Mouse (Mus musculus) bone marrow macrophage, adult 2 months (primary cell): ENCODE results near the gene Snx33. TPM values are rescaled to one million over a fixed set of nuclear protein-coding genes. Genes with fewer than 3 reads are reported as not detected.
A peak's percentile ranks its signal among the peaks of the same experiment; 100 is the strongest.
"Not testable (repeated sequence)": the region's sequence is repeated elsewhere in the genome, so short reads cannot be mapped to it uniquely, and the experiment has no call there.

Experiments
- H3K27ac ChIP-seq: 2 replicates; pipeline ENCODE4 v1.5.1; 2012; ENCODE audit warnings: low read depth, low read length; ENCODE audit not compliant: insufficient read depth
- H3K4me1 ChIP-seq: 2 replicates; pipeline ENCODE4 v1.6.1; 2012; ENCODE audit warnings: low read length; ENCODE audit not compliant: control insufficient read depth, insufficient read depth
- H3K4me3 ChIP-seq: 2 replicates; pipeline ENCODE4 v1.5.1; 2012; ENCODE audit warnings: mild to moderate bottlenecking, low read length, moderate library complexity; ENCODE audit not compliant: insufficient read depth
- CTCF ChIP-seq: IDR thresholded peaks from 2 replicates; pipeline ENCODE4 v1.5.1; 2012; ENCODE audit warnings: low read depth, mild to moderate bottlenecking, low read length, moderate library complexity
- POLR2A ChIP-seq: IDR thresholded peaks from 2 replicates; pipeline ENCODE4 v1.6.1; 2012; ENCODE audit warnings: mild to moderate bottlenecking, low read depth, low read length, borderline replicate concordance
- polyA plus RNA-seq: library from polyadenylated mRNA; stranded (reverse); fragments of >200 nt; gene quantifications from 2 replicates; pipeline ENCODE4 v1.2.4, GENCODE M21; 2012; ENCODE audit not compliant: missing spikeins, insufficient read depth, insufficient read length

Snx33 gene
- polyA plus RNA-seq, 1 experiment, result 12.5 TPM

DNA sequence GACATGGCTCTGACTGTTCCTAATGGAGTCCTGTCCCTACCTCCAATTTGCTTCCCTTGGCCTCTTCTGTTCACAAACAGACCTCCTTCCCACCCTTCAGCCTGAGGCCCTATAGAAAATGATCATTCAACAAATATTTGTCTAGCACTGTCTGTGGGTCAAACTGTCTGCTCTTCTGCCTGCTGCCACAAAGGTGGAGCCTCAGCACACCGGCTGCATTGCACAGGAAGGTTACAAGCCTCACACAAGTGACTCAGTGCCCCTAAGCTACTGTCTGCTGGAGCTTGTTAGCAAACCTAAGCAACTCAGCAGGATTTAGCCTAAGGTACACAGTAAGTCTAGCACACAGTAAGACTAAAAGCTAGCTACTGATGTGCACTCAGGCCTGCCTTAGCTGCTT is 17.2 kb downstream of the Snx33 start:
- no peak overlapping the region for H3K27ac ChIP-seq
- TF ChIP-seq CTCF, result no peak
- H3K4me3 ChIP-seq, result no peak overlapping the region
- peaks cover 31% of the 10 kb centered on the region for H3K4me1 ChIP-seq

DNA sequence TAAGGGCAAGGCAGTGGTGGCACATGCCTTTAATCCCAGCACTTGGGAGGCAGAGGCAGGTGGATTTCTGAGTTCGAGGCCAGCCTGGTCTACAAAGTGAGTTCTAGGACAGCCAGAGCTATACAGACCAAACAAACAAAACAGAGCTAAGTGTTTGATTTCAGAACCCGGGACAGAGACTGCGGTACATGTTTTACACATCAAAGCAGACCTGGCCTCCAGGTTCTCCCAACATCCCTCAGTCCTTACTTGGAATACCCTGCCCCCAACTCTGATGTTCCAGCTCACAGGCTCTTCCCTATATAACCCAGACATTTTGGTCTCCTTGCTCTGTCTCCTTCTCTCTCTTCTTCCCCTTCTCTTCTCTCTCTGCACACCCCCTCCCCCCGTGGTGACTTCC is 18.2 kb downstream of the Snx33 start:
- not testable (repeated sequence) for H3K27ac ChIP-seq, H3K4me3 ChIP-seq
- H3K4me1 ChIP-seq, result peaks cover 25% of the 10 kb centered on the region

DNA sequence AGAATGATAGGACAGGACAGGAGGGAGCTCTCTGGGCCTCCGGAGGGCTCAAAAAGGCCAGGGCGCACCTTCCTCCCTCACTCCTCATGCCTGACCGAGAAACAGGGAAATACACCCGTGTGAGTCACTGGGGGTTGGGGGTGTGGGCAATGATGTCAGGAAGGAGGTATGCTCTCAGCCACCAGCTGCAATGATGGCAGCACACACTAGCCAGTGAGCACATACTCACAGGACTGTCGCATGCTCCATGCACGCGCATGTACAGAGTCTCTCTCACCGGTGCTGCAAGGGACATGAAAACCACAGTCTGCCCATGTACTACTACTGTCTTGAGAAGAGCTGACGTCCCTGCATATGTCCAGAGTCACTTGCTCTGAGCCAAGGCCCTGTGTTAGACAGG is 20.6 kb downstream of the Snx33 start:
- no peak for TF ChIP-seq POLR2A
- TF ChIP-seq CTCF, result no peak
- H3K27ac ChIP-seq, result no peak overlapping the region
- peaks cover 20% of the 10 kb centered on the region for H3K4me1 ChIP-seq
- H3K4me3 ChIP-seq, result no peak overlapping the region

DNA sequence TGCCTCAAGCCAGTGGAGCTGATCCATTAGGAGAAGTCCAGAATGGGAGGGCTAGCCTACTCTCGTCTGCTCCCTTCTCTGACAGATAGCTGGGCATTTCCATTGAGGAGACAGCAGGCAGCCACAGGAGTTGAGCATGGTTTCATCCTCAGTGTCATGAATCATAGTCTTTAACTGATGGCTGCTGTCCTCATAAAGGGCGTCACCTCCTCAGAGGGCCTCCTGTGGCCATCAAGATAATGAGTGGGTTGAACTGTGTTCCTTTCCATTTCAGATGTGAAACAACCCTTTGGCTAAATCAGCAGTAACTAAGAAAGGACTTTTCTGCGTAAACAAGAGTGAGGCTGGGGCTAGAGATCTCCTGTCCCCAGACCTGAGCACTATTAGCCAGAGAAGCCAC is 24.5 kb downstream of the Snx33 start:
- Histone ChIP-seq H3K4me1 (peaks cover 16% of the 10 kb centered on the region), H3K27ac (no peak overlapping the region), H3K4me3 (no peak overlapping the region)
- no peak for TF ChIP-seq POLR2A
- no peak for TF ChIP-seq CTCF

DNA sequence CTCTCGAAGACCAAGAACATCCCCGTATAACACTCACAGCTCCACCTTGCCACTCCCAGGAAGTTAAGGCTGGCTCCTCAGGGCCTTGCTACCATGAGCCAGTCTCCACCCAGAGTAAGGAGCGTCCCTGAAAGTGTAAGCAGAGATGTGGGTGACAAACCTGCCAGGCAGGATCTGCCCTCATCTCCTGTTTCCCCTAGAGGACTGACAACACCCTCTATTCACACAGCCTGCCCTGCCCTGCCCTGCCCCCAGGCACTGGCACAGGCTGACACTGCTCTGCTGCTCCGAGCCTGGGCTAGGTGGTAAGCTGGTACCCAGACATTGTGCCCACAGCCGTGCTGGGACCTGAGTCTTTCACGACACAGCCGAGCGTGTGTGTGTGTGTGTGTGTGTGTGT is 27.0 kb downstream of the Snx33 start:
- Histone ChIP-seq H3K4me3 (no peak overlapping the region), H3K27ac (no peak overlapping the region), H3K4me1 (peaks cover 5% of the 10 kb centered on the region)
- TF ChIP-seq CTCF (no peak), POLR2A (no peak)

DNA sequence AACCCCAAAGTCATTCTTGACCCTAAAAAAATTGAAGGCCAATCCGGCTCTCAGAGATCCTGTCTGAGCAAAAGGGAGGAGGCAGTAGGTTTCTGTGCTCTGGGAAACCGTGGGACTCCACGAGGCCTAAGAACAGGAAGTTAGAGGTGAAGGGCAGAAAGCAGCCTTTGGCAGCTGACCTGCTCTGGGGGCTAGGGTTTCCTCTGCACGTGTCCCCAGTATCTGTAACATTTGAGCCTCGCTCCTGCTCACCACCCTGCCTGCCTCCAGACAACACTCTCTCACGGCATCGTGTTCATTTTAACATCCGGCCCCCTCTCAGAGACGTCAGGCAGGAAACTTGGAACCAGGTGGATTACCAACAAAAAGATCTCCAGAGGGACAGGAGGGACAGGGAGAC is 27.6 kb downstream of the Snx33 start:
- Histone ChIP-seq H3K27ac (no peak overlapping the region), H3K4me1 (peaks cover 5% of the 10 kb centered on the region), H3K4me3 (no peak overlapping the region)
- TF ChIP-seq CTCF, result no peak
- TF ChIP-seq POLR2A, result no peak

DNA sequence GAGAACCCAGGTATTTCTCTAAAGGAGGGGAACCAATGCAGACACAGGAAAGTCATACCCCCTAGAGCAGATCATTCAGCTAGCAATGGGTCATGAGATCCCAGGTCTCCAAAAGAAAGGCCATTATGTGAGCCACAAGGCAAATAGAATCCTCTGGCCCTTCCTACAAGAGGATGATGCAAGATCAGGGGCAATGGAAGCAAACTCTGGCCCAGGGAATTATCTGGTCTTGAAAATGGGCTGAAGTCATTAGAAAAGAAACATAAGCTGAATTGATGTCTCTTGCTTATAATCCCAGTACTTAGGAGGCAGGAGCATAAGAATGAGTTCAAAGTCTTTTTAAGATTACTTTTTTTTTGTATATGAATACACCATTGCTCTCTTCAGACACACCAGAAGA is 28.1 kb downstream of the Snx33 start:
- Histone ChIP-seq H3K4me1 (peaks cover 5% of the 10 kb centered on the region), H3K4me3 (no peak overlapping the region), H3K27ac (no peak overlapping the region)
- TF ChIP-seq CTCF, result no peak

DNA sequence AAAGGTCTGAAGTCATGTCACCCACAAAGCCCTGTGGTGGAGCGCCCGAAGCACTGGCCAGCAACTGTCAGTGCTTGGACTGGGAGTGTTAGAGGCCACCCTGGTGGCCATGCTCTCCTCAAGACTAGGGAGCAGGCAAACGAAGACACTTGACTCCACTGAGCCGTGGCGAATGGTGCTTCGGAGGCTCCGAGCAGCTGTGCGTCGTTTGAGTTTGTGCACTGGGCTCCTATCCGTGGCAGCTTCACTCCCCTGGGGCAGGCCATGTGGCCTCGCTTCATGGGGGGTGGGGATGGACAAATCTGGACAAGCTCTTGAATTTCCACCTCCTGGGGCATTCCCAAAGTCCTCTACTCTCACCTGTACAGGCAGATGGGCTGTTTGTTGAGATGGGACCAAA is 28.8 kb downstream of the Snx33 start:
- H3K27ac ChIP-seq, result no peak overlapping the region
- H3K4me3 ChIP-seq, result no peak overlapping the region
- H3K4me1 ChIP-seq, result peaks cover 5% of the 10 kb centered on the region
- TF ChIP-seq POLR2A (no peak), CTCF (no peak)

DNA sequence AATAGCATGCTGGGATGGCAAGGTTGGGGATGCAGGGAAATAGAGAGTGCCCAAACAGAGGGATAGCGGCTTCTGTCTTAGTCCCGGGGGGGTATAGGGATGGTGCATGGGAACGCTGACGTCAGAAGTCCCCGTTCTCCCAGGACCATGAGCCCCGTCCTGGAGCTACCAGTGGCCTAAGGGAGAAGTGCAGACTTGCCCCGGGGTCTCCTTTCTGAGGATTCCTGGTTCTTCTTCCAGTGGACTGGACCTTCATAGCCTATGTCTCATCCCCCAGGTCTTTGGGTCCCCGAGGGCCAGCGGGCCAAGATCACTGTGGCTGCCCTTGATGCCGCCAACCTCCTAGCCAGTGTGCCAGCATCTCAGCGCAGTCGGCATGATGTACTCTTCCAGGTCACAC is 31.4 kb downstream of the Snx33 start:
- no peak for TF ChIP-seq CTCF
- TF ChIP-seq POLR2A, result no peak
- H3K4me1 ChIP-seq, result peaks cover 5% of the 10 kb centered on the region
- no peak overlapping the region for H3K4me3 ChIP-seq
- H3K27ac ChIP-seq, result no peak overlapping the region

DNA sequence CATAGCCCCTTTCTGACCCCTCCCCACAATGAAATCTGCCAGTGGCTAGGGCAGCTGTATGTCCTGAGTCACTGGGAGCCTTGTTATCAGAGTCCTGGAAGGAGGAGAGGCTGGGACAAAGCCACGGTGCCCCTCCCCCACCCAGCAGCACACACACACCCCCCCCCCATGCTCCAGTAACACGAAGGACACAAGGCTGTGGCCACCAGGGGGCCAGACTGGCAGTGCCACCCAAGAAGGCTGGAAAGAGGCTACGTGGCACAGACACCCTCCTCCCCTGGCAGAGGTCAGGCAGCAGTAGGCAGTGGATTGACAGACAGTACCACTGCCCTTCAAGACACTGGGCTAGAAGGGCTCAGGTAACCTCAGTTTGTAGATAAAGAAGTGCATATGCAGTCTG is 34.2 kb downstream of the Snx33 start:
- H3K4me1 ChIP-seq, result no peaks in the 10 kb centered on the region
- no peak for TF ChIP-seq POLR2A
- TF ChIP-seq CTCF, result 0 out of 2 replicates have a peak, but pooled peaks have one; percentile 14
- no peak overlapping the region for H3K4me3 ChIP-seq
- no peak overlapping the region for H3K27ac ChIP-seq

DNA sequence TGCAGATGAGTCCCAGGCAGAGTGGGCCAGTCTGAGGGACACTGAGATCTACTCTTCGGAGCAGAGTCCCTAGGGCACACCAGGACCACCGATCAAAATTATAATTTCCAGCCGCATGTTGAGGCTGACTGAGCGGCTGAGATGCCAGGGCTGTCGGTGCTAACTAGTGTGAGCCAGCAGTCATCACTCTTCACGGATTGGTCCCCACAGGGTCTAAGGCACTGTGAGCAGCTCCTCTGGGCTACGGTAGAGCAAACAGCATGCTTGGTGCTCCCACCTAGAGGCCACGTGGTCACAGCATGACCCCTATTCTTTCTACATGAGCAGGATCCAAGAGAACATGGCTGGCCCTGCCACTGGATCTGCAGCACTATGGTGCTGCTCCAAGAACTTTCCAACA is 34.9 kb downstream of the Snx33 start:
- Histone ChIP-seq H3K4me3 (no peak overlapping the region), H3K27ac (no peak overlapping the region), H3K4me1 (no peaks in the 10 kb centered on the region)
- TF ChIP-seq CTCF (no peak), POLR2A (no peak)
